Mouse (Mus musculus) testis, postnatal 14 days (tissue): ENCODE measurements around the gene Cpvl.

Source experiments
- DNase-seq: peaks from one replicate; pipeline ENCODE4 v3.0.0; 2021; ENCODE audit warnings: low spot score

Cpvl gene

DNA sequence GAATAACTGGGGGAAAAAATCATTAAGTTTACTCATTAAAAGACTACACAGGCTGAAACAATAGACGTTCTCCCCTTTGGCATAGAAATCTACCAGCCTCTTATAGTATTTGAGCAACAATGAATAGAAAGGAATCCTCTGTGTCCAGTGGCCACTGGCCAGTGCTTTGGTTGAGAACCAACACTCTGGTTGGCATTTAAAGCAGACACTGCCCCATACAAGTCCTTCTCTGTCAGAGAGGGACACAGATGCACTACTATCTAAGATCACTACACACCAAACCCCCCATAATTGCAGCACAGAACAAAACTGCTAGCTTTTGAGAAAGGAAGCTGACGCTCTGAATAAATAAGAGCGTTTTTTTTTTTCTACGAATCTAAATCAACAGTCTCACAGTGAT lies 93.5 kb downstream of the Cpvl start:
- no peak for DNase-seq

DNA sequence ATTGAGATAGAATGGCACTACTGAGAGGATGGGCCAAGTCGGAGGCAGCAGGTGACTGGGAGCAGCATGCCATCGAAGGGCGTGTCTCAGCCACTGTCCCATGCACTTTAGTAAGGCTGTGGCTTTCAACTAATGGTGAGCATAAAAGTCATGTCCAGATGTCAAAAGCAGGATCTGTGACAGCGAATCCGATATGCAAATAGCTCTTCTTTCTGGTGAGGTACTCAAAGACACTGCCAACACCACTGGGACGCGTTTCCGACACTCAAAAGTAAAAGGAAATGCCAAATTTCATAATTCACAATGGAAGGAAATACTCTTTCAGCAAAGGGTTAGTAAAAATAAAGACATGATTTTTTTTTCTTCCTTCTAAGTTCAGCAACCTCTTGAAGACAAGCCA lies 94.0 kb downstream of the Cpvl start:
- no peak for DNase-seq

DNA sequence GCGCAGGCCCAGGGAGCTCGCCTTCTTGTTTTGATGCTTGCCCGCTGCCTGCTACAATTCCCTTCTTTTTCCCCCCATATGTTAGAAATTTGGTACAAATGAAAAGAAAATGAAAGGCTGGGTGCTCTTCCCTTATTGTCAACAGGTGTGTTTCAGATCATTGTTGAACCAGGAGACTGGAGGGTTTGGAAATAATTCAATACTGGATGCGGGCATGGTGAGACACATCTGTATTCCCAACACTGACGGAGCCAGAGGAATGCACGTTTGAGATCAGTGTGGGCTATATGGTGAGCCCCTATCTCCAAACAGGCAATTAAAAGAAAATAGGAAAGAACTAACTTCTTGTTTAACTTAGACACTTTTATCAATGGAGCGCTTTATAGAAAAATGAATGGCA lies 95.1 kb downstream of the Cpvl start:
- DNase-seq: no peak

DNA sequence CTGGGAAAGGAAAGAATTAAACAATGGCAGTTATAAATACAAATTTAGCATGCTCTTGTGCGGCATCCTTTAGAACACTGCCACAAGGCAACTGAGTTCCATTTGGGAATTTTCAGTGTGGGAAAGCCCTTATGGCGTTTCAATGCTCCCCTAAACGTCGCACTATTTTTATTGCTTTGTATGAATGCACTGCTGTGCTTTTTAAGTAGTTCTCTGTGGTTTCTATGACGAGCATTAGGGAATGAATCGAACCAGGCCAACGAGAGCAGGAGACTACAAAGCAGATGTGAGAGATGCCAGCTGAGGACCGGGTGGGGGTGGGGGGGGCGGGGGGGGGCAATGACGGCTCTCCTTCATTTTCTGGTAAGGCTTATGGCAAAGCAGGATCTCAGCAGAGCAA lies 96.8 kb downstream of the Cpvl start:
- no peak for DNase-seq

DNA sequence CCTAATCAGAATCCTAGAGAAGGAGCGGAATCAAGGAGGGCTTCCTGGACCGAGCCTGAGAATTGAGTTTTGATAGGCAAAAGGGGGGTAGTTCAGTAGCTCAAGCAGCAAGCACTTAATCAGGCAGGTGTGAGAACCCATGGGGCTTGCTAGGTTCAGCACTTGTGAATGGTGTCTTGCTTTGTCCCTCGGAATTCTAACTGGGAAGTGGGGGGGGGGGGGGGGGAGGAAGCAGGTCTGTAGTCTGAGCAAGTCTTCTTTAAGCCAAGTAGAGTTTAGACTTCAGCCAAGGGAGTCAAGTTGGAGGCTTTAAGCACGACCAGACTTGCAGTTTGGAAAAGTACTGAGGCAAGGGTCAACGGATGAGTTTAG lies 97.2 kb downstream of the Cpvl start:
- no peak for DNase-seq

DNA sequence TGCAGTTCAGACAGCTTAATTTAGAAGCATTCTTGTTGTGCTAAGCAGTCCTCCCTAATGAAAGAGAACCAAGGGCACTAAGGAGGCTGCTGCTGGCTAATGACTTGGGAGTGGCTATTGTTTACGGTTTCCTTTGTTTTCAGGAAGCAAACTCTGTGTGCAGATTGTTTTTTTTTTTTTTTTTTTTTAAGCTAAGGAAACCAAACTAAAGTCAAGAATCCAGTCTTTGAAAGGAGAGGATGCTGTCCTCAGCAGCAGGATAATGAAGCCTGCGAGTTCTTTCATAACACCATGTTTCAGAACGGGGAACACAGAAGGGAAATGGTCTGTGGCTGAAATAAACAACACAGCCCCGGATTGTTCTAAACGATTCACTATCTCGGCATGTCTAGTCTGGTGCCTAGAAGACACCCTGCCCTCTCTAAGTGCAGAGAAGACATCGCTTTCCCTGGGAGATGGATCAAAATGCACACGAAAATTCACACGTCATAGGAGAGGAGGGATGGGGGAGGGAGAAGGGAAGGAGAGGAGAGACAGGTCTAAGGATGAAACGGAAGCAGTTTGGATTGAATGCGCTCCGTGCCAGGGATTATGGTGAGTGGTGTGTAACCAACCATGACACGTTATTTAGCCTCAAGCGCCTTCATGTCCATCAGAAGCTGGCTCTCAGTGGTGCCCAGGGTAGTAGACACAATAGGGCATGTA lies 97.8 kb downstream of the Cpvl start:
- no peak for DNase-seq

DNA sequence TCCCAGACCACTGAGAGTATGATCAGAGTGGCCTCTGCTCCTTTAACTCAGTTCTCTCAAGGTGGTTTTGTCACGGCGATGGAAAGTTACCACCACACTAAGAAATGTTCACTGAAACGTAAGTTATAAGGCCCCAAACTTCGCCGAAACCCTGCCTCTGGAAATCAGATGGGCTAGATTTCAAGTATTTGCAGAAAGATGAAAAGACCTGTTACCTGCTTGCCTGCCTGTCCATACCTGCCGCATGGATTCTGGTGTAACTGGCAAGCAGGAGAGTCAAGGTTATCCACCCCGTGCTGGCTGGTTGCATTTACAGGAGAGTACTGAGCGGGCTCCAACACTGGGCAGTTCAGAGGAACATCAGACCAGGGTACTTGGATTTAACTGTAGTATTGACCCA lies 98.9 kb downstream of the Cpvl start:
- no peak for DNase-seq

DNA sequence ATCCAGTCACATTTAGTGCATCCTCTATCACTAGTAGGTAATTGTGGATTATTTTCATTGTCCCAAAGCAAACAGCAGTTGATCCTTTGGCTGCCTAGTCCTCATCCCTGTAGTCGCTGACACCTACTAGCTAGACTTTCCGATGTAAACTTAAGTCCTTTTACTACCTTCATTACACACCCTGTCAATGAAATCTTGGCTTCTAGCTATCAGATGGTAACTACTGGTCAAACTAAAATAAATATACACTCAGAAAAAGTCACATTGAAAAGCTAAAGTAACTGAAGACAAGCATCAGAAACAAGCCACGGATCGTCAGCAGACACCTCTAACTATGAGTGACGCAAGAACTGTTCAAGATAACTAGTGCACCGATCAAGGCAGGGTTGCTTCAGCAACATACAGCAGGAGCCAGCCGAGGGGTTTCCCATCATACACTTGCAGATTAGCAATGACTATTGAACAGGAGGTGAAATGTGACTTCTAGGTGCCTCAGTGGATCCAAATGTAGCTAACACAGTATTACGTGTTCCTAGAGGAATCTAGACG lies 103.5 kb downstream of the Cpvl start:
- DNase-seq: no peak

DNA sequence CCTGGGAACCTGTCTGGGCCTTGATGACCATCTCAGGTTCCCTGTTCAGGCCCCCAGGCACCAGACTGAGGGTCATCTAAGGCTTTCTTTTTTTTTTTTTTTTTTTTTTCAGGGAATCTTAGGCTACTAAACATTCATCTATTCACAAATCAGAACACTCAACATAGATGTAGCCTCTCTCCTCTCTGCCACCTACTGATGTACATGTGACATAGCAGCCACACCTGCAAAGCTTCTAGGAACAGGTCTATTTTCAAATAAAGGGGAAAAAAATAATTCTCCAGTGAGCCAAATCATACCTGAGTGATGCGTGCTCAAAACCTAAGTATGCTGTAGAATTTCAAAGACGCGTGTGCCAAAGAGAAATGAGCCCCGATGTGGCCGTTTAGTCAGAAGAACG lies 106.6 kb downstream of the Cpvl start:
- DNase-seq: no peak

DNA sequence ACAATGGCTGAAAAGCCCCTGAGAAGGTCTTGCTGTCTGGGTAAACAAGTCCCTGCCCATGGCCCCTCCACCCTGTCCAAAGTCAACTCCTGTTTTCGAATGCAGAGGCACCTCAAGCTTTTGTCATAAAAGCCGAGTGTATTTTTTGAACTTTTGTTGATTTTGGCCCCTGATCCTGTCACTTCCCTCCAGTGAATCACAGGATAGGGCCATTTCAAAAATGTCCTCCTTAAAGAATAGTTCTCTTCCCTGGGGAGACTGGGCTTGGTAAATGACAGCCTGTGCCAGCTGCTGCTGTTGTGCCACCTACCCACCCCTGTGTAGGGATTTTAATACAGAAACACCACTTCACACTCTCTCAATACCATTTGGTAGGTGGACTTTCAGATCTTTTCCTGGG lies 115.5 kb downstream of the Cpvl start:
- no peak for DNase-seq

DNA sequence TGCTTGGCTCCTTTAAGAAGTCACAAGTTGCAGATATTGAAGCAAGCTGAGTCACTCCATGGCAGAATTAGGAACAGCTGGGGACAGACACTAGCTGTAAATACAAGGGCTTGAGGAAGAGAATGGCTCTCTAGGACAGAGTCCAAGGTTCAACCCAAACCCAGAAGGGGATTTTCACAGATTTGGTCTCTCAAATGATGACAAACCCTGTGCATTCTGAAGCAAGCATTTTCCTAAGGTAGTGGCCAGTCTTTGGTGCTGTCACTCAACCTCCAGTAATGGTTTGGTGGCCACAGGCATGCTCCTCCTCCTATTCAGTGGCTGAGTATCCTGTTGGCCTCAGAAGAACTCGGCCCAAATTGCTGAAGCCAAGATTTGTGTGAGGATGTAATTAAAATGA lies 119.4 kb downstream of the Cpvl start:
- no peak for DNase-seq

DNA sequence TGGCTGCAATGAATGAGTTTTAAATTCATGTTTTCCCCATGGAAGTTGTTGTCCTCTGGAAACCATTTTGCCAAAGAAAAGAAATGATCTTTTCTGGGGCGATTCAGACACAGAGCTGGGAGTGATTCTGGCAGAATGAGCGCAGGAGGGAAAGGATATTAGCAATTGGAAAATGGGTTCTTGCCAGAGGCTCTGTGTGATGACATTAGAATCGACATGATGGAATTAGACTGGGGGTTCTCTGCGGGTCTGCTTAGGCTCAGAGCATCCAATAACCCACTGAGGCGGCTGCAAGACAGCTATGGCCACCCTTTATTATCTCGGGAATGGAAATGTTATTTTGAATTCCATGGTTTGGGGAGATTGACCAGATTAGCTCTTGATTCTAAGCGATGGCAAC lies 120.6 kb downstream of the Cpvl start:
- no peak for DNase-seq

DNA sequence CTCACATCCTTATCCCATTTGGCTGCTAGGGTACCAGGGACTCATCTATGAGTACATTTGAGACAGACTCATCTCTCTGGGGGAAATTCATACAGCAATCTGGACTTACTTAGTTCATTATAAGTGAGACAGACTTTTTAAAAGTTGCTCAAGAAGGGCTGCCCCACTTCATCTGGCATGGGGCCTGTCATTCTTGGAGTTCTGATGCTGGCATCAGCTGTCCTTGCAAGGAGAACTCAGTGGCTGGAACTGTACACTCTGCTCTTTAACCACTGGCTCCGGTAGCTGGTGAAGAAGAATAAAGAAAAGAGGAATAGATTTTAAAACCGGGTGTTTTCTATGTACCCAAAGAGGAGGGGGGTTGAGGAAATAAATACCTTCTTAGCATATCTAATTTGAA lies 121.7 kb downstream of the Cpvl start:
- no peak for DNase-seq

DNA sequence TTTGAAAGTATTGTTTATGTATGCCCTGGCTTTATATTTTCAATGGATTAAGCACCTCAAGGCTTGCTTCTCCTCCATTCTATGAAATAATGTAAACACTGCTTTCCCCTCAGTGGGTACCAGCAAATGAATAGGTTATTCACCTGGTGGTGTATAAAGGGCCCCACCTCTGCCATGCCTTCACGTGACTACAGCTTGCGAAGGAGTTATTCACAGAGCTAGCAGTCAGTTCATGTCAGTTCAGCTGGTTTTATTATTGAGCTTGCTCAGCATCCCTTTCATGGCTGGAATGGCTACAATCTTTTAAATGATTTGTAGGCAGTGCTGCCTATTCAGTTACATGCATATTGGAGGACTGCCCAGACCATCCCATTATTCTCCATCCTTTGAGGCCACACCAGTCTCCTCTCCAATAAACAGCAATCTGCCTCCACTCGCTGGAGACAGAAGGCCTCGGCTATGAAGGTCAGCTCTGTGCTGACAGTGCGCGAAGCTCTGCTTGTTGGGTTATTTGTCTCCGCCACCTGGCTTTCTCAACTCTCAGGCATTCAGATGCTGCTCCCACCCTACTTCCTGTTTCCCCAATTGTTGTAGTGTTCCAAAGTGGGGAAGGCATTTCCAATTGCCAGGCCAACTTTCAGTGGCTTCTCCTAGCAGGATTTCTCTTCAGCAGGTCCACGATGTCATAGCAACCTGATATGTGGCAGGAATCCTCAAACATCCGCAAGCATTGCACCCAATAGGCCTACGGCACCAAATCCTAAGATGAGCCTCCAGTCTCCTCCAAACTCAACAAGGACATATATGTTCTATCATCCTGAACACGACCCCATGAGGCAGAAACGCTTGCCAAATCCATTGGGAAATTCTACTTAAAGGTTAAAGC lies 123.3 kb downstream of the Cpvl start:
- DNase-seq: no peak

DNA sequence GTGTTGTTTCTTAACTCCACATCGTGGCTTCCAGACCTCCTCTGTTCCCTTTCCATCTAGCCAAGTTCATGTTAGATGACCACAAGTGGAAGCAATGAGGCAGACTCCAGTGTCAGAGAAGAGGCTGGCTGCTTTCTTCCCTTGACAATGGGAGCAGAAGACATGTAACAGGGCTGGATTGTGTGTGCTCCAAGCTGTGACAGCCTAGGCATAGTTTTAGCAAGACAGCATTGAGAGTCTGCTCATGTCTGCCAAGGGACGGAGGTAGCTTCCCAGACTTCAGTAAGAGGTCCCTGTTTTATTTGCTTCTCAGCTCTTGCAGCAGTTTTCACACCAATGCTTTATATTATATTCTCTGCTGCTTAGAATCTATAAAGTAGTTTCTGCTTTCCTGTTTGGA lies 124.2 kb downstream of the Cpvl start:
- no peak for DNase-seq

DNA sequence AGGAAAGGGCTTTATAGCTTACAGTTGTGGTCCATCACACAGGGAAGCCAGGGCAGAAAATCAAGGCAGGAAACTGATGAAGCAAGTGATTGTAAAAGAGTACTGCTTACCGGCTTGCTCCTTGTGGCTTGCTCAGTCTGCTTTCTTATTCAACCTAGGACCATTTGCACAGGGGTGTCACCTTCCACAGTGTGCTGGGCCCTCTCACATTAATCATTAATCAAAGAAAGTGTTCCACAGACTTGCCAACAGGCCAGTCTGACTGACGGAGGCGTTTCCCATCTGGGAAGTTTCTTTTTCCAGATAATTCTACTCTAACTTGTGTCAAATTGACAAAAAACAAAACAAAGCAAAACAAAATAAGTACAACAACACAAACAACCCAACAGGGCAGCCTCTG lies 124.9 kb downstream of the Cpvl start:
- no peak for DNase-seq

DNA sequence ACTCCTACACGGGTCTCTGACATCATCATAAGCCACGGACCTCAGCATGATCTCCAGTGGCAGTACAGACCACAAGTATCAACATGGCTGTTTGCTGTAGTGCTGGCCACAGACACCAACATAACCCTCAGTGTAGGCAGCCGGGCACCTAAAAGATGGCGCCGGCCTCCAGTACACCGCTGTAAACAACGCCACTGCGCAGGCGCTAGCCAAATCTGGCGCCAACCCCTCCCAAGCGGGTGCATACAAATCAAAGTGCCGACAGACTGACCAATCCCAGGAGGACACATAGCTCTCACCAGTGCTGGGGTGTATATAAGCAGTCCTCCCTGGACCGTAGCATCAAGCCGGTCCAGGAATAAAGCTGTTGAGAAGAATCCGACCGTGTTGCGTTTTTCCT lies 133.8 kb downstream of the Cpvl start:
- peak; percentile 75 for DNase-seq

DNA sequence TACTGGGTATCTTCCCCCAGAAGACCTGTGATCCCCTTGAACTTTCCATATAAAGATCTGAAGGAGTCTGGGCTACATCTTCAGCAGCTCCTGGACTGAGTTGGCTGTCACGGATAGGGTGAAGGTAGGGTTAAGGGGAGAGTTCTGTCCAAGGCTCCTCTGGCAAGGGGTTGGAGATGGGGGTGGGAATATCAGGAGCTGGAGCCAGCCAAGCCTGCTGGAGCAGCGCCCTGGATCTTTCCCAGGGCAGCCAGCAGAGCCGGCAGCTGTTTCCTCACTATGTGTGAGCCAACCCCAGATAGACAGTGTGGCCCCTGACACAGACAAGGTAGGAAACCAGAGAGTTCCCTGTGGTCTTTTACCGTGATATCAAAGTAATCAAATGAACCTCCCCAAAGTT lies 153.3 kb downstream of the Cpvl start:
- no peak for DNase-seq
